Mouse (Mus musculus) right cerebral cortex, postnatal 14 days (tissue): ENCODE results near the gene Scgb2b7.
"Not testable (repeated sequence)": the region's sequence is repeated elsewhere in the genome, so short reads cannot be mapped to it uniquely, and the experiment has no call there.

ENCODE experiments used
- DNase-seq: peaks from one replicate; pipeline ENCODE4 v3.0.0; 2022

The Scgb2b7 gene

GRCm38 (mm10) chr7:31705657-31706056 lies at the start of gene Scgb2b7:
Gene Scgb2b7 (minus strand): TSS chr7:31705757.
- not testable (repeated sequence) for DNase-seq

- DNase-seq, result not testable (repeated sequence)
These were observed 6.8 kb upstream of the Scgb2b7 start, which contains the start of gene Scgb1b7 for GRCm38 (mm10) chr7:31712365-31712764. Gene Scgb1b7 (plus strand): TSS chr7:31712665.
